Mouse (Mus musculus): ENCODE measurements around the gene Igbp1b. TPM values are rescaled to one million over a fixed set of nuclear protein-coding genes. Genes with fewer than 3 reads are reported as not detected.

The Igbp1b gene
- total RNA-seq (2023), result not detected

GRCm38 (mm10) chr6:138658516-138658915, at the start of gene Igbp1b:
Gene Igbp1b, minus strand, starts transcription at chr6:138658544.

Other genes starting within 250 kb of the Igbp1b start
- not detected for gene Lmo3, start 76.6 kb downstream of the Igbp1b start, total RNA-seq (2023)

Data from T-cell, adult 66 days (primary cell).